Mouse (Mus musculus) limb, embryonic 13.5 days (tissue): ENCODE data around the gene Gad1. TPM values are rescaled to one million over a fixed set of nuclear protein-coding genes. Genes with fewer than 3 reads are reported as not detected.

ENCODE experiments used
- ATAC-seq: fragments of 200-750 bp; cut with Nextera tagmentation; 2 replicates; pipeline ENCODE4 v1.8.0; 2017; ENCODE audit warnings: low read depth, moderate number of reproducible peaks, moderate TSS enrichment; ENCODE audit not compliant: low FRiP score
- H3K27ac ChIP-seq: fragments of 300-500 bp; sonication (generic); 2 replicates; pipeline ENCODE4 v1.5.1; 2015; ENCODE audit warnings: inconsistent platforms, mild to moderate bottlenecking, moderate library complexity
- H3K27me3 ChIP-seq: fragments of 300-500 bp; sonication (generic); 2 replicates; pipeline ENCODE4 v1.6.1; 2015; ENCODE audit warnings: mild to moderate bottlenecking, inconsistent platforms
- H3K36me3 ChIP-seq: fragments of 300-500 bp; sonication (generic); 2 replicates; pipeline ENCODE4 v1.6.1; 2015; ENCODE audit warnings: inconsistent platforms, mild to moderate bottlenecking, moderate library complexity
- H3K4me1 ChIP-seq: fragments of 300-500 bp; sonication (generic); 2 replicates; pipeline ENCODE4 v1.6.1; 2015; ENCODE audit warnings: inconsistent platforms
- H3K4me2 ChIP-seq: fragments of 300-500 bp; sonication (generic); replicated peaks from 2 replicates; pipeline ENCODE4 v1.6.1; 2015; ENCODE audit warnings: inconsistent platforms, mild to moderate bottlenecking, moderate library complexity
- H3K4me3 ChIP-seq: fragments of 300-500 bp; sonication (generic); 2 replicates; pipeline ENCODE4 v1.5.1; 2015; ENCODE audit warnings: moderate library complexity, mild to moderate bottlenecking, inconsistent platforms
- H3K9ac ChIP-seq: fragments of 300-500 bp; sonication (generic); 2 replicates; pipeline ENCODE4 v1.6.1; 2015; ENCODE audit warnings: mild to moderate bottlenecking, inconsistent platforms
- H3K9me3 ChIP-seq: fragments of 300-500 bp; sonication (generic); 2 replicates; pipeline ENCODE4 v1.6.1; 2016; ENCODE audit warnings: inconsistent platforms
- WGBS: fragments of 180-500 bp; shearing (Covaris S2); methylation state at CpG from one replicate; pipeline ENCODE4 v1.1.7; 2015; 5-methylcytosine and 5-hydroxymethylcytosine counted together
- polyA plus RNA-seq: library from polyadenylated mRNA; unstranded; fragments of >200 nt; fragmentation: Nextera tagmentation; extraction: Ambion mirVana; gene quantifications from 2 replicates; pipeline ENCODE4 v1.2.1, GENCODE M21; 2015

The Gad1 gene
- polyA plus RNA-seq, 1 experiment from 2014 or later, result 0.45 TPM

GRCm38 (mm10) chr2:70614745-70615351, 62.0 kb downstream of the Gad1 start:
- Histone ChIP-seq H3K27me3 (peaks cover 3% of the 10 kb centered on the region; the same call in 1 of the 2 replicates), H3K4me1 (peaks cover 2% of the 10 kb centered on the region; the same call in 1 of the 2 replicates), H3K9ac (no peak overlapping the region), H3K4me3 (no peak overlapping the region), H3K36me3 (no peaks in the 10 kb centered on the region), H3K4me2 (no peak overlapping the region), H3K9me3 (0 out of 2 replicates have a peak, but pooled peaks cover 4% of the 10 kb centered on the region), H3K27ac (no peak overlapping the region)
- ATAC-seq, result no peak
- 87% methylated on average over 7 of the region's 7 CpGs for WGBS

DNA sequence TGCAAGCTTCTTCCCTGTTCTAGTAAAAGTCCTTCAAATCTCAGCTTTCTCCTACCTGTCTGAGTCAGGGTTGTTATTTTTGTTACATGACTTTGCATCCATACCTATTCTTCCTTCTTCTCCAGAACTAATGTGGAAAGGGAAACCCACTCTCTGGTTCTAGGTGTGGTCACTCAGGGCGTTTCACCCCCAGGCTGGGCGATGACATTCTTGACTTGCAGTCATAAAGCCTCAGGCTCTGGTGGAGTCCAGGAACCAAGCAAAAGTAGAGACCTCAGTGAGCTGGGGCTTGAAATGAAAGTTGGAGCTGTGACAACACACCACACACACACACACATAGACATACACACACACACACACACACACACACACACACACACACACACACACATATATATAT, 63.2 kb downstream of the Gad1 start:
- no peak for ATAC-seq
- H3K4me2 ChIP-seq, result no peak overlapping the region
- no peaks in the 10 kb centered on the region for H3K36me3 ChIP-seq
- H3K4me1 ChIP-seq, result peaks cover 8% of the 10 kb centered on the region; the same call in 1 of the 2 replicates
- 0 out of 2 replicates have a peak, but pooled peaks cover 4% of the 10 kb centered on the region for H3K9me3 ChIP-seq
- no peak overlapping the region for H3K9ac ChIP-seq
- peaks cover 3% of the 10 kb centered on the region; the same call in 1 of the 2 replicates for H3K27me3 ChIP-seq
- no peak overlapping the region for H3K27ac ChIP-seq
- no peak overlapping the region for H3K4me3 ChIP-seq
- 77% methylated on average over 2 of the region's 2 CpGs for WGBS

DNA sequence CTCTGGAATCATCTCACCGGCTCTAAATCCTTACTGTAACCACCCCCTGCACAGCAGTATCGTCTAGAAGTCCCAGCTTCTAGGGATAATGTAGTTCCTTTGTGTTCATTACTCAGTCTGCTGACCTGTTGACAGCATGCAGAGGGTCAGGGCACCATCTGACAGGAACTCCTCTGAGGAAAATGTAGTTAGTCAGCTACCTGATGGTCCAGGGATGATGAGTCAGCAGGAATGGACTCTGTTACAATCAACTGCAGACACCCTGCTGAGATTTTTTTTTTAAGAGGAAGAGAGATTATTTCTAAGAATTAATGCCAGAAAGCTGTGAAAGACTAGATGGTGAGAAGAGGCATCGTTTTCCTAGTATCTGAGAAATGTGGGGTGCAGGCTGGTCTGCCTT, 63.7 kb downstream of the Gad1 start:
- 72% methylated on average over 3 of the region's 3 CpGs for WGBS
- Histone ChIP-seq H3K9me3 (0 out of 2 replicates have a peak, but pooled peaks cover 4% of the 10 kb centered on the region), H3K4me3 (no peak overlapping the region), H3K4me1 (peaks cover 8% of the 10 kb centered on the region; the same call in 1 of the 2 replicates), H3K27ac (no peak overlapping the region), H3K36me3 (no peaks in the 10 kb centered on the region), H3K9ac (no peak overlapping the region), H3K4me2 (no peak overlapping the region), H3K27me3 (peaks cover 3% of the 10 kb centered on the region; the same call in 1 of the 2 replicates)
- ATAC-seq, result no peak

DNA sequence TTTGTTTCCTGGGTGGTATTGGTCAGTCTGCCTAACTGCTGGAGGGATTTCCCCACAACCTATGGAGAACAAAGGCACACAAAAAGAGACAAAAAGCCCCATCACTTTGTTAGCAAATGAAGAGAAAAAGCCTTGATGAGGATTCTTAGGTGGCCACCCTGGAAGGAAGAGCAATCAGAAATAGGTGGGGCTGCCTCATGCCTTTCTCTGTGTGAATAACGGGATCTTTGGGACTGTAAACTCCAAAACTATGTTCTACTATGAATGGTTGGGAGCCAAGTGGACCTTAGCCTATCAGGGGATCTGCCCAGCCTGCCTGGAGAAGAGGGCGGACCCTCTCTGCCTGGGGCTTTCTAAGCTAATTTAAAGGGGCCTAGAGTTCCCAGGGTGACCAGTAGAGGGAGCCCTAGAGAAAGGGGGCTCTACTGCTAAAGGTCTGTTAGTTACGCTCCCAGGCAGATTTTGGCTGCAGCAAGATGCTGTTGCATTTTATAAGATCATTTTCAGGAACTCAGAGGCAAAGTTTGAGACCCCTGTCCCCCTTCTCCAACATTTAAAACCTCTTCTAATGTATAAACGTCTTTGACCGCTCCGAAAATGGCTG, 66.5 kb downstream of the Gad1 start:
- no peak overlapping the region for H3K4me3 ChIP-seq
- no peak overlapping the region for H3K9ac ChIP-seq
- ATAC-seq, result no peak
- peak overlapping the region; percentile 52; the same call in 1 of the 2 replicates for H3K27ac ChIP-seq
- H3K9me3 ChIP-seq, result no peaks in the 10 kb centered on the region
- 85% methylated on average over 6 of the region's 6 CpGs for WGBS
- H3K27me3 ChIP-seq, result peaks cover 7% of the 10 kb centered on the region
- H3K4me1 ChIP-seq, result peaks cover 8% of the 10 kb centered on the region; the same call in 1 of the 2 replicates
- no peaks in the 10 kb centered on the region for H3K36me3 ChIP-seq
- no peak overlapping the region for H3K4me2 ChIP-seq

DNA sequence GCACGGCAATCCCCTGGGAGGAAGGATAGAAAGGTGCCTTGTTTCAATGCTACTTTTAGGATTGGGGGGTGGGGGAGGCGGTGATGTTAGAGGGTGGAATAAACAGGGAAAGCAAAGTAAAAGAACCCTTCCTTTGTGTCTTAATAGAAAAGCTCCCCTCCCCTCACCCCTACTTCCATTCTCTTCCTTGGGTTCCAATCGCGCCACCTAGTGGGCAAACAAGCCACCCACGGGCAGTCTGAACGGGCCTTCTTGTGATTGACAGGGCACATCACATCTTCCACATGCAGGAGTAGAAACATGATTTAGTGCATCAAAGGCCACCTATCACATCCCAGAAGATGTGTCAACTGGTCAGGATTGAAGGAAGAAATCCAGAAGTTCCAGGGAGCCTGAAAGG, 67.4 kb downstream of the Gad1 start:
- H3K27ac ChIP-seq, result no peak overlapping the region
- 32% methylated on average over 6 of the region's 6 CpGs for WGBS
- ATAC-seq, result no peak
- H3K9me3 ChIP-seq, result no peaks in the 10 kb centered on the region
- H3K4me3 ChIP-seq, result no peak overlapping the region
- H3K4me1 ChIP-seq, result peaks cover 8% of the 10 kb centered on the region; the same call in 1 of the 2 replicates
- no peak overlapping the region for H3K9ac ChIP-seq
- peaks cover 8% of the 10 kb centered on the region for H3K27me3 ChIP-seq
- H3K4me2 ChIP-seq, result no peak overlapping the region
- H3K36me3 ChIP-seq, result no peaks in the 10 kb centered on the region

DNA sequence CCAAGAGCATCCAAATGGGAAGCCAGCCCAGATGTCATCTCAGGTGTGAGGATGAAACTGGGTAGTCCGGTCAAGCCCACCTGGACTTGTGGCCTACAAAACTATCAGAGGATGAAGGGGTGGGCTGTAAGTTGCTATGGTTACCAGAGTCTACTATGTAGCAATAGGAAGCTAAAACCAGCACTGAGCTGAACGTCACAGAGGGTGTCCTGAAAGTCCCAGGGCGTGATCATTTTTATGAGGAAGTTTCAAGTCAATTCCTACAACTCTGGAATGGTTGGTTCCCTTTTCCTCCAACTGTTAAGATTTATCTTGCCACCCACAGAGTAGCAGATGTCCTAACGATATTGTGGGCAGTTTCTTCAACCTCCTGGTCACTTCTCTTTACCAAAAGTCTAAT, 69.4 kb downstream of the Gad1 start:
- no peak overlapping the region for H3K4me3 ChIP-seq
- H3K27ac ChIP-seq, result no peak overlapping the region
- no peaks in the 10 kb centered on the region for H3K36me3 ChIP-seq
- 0 out of 2 replicates have a peak, but pooled peaks cover 2% of the 10 kb centered on the region for H3K9me3 ChIP-seq
- peaks cover 8% of the 10 kb centered on the region; the same call in 1 of the 2 replicates for H3K4me1 ChIP-seq
- no peak overlapping the region for H3K4me2 ChIP-seq
- ATAC-seq, result no peak
- no peak overlapping the region for H3K9ac ChIP-seq
- H3K27me3 ChIP-seq, result peaks cover 8% of the 10 kb centered on the region
- 59% methylated on average over 4 of the region's 4 CpGs for WGBS

GRCm38 (mm10) chr2:70625761-70626160, 72.9 kb downstream of the Gad1 start:
- H3K4me1 ChIP-seq, result peaks cover 17% of the 10 kb centered on the region
- WGBS, result 80% methylated on average over 7 of the region's 7 CpGs

GRCm38 (mm10) chr2:70628397-70628796, 75.5 kb downstream of the Gad1 start:
- no peak for ATAC-seq
- Histone ChIP-seq H3K27ac (no peak overlapping the region), H3K36me3 (no peaks in the 10 kb centered on the region), H3K4me1 (peaks cover 17% of the 10 kb centered on the region), H3K27me3 (peaks cover 34% of the 10 kb centered on the region), H3K4me3 (no peak overlapping the region), H3K9me3 (0 out of 2 replicates have a peak, but pooled peaks cover 5% of the 10 kb centered on the region), H3K4me2 (no peak overlapping the region), H3K9ac (no peak overlapping the region)
- 71% methylated on average over 12 of the region's 12 CpGs for WGBS

More at GRCm38 (mm10) chr2:70625761-70626160, 72.9 kb downstream of the Gad1 start:
- ATAC-seq, result no peak
- Histone ChIP-seq H3K27me3 (peaks cover 16% of the 10 kb centered on the region), H3K4me2 (no peak overlapping the region), H3K36me3 (no peaks in the 10 kb centered on the region), H3K9me3 (0 out of 2 replicates have a peak, but pooled peaks cover 5% of the 10 kb centered on the region), H3K9ac (no peak overlapping the region), H3K4me3 (no peak overlapping the region), H3K27ac (no peak overlapping the region)

DNA sequence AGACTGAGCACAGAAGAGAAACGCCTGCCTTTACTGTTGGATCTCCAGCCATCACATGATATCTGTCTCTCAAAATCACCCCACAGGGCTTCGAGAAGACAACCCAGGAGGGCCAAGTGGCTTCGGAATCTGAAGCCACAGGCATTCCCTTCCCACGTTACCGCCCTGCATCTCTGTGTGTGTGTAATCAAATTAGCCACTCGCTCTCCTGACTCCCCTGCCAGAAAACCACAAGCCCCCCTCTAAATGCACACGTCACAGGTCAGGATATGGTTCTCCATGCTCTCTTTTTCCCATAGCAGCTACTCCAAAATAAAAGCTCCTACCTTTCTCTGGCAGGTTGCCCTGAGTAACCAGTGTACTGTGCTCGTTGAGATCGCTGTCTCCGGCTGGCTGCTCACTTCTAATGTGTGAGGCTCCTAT, 76.5 kb downstream of the Gad1 start:
- H3K4me3 ChIP-seq, result peak overlapping the region; percentile 32
- H3K4me1 ChIP-seq, result peaks cover 17% of the 10 kb centered on the region
- peak; percentile 90 for ATAC-seq
- H3K9ac ChIP-seq, result peak overlapping the region; percentile 19; the same call in 1 of the 2 replicates
- peaks cover 36% of the 10 kb centered on the region for H3K27me3 ChIP-seq
- 0 out of 2 replicates have a peak overlapping the region, but pooled peaks have one; percentile 33 for H3K27ac ChIP-seq
- H3K36me3 ChIP-seq, result no peaks in the 10 kb centered on the region
- 0 out of 2 replicates have a peak, but pooled peaks cover 5% of the 10 kb centered on the region for H3K9me3 ChIP-seq
- 3% methylated on average over 10 of the region's 10 CpGs for WGBS
- peak overlapping the region; percentile 61 for H3K4me2 ChIP-seq

GRCm38 (mm10) chr2:70629921-70630320, 77.0 kb downstream of the Gad1 start:
- H3K9me3 ChIP-seq, result 0 out of 2 replicates have a peak, but pooled peaks cover 5% of the 10 kb centered on the region
- WGBS, result 45% methylated on average over 3 of the region's 3 CpGs
- H3K27me3 ChIP-seq, result peaks cover 39% of the 10 kb centered on the region
- peak overlapping the region; percentile 32 for H3K4me3 ChIP-seq
- no peak overlapping the region for H3K27ac ChIP-seq
- peak overlapping the region; percentile 61 for H3K4me2 ChIP-seq
- peaks cover 17% of the 10 kb centered on the region for H3K4me1 ChIP-seq
- no peaks in the 10 kb centered on the region for H3K36me3 ChIP-seq
- no peak overlapping the region for H3K9ac ChIP-seq
- ATAC-seq, result peak; percentile 35

DNA sequence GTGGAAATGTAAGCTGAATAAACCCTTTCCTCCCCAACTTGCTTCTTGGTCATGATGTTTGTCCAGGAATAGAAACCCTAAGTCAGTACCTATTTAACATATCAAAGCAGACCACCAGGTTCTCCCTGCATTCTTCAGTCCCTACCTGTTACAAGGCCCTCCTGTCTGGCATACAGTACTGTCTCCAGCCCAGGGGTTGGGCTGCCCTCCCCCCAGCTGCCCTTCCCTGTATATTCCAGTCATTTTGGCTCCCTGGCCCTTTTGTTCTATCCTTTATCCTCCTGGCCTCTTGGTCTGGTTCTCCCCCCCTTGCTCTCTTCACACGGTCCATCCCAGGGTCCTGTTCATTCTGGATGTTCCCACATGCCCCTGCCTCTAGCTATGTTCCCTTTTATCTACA, 78.4 kb downstream of the Gad1 start:
- Histone ChIP-seq H3K4me2 (no peak overlapping the region), H3K9ac (no peak overlapping the region), H3K27ac (no peak overlapping the region), H3K4me1 (peaks cover 17% of the 10 kb centered on the region), H3K27me3 (peaks cover 42% of the 10 kb centered on the region), H3K9me3 (peaks cover 8% of the 10 kb centered on the region; the same call in 1 of the 2 replicates), H3K36me3 (no peaks in the 10 kb centered on the region), H3K4me3 (no peak overlapping the region)
- ATAC-seq, result no peak
- WGBS, result 85% methylated on average over 1 of the region's 1 CpGs

DNA sequence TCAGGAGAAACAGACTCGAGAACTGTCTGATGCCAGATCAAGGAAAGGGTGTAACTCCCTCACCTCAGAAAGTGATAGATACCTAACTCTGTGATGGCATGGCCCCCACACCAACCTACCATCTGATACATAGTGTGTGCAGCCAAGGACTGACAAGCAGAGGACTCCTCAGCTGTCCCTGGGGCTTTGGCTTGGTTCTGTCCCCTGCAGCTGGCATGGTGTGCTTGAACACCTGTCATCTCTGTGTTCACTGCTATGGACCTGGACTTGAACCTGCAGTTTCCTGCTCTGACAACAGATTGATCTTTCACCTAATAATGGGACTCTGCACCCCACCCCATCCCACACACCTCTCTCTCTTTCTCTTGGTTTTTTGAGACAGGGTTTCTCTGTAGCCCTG, 79.5 kb downstream of the Gad1 start:
- H3K4me1 ChIP-seq, result peaks cover 17% of the 10 kb centered on the region
- no peak overlapping the region for H3K27ac ChIP-seq
- WGBS, result 76% methylated on average over 1 of the region's 1 CpGs
- no peak overlapping the region for H3K4me2 ChIP-seq
- ATAC-seq, result no peak
- H3K36me3 ChIP-seq, result no peaks in the 10 kb centered on the region
- H3K9me3 ChIP-seq, result peaks cover 4% of the 10 kb centered on the region; the same call in 1 of the 2 replicates
- no peak overlapping the region for H3K4me3 ChIP-seq
- H3K9ac ChIP-seq, result no peak overlapping the region
- H3K27me3 ChIP-seq, result peaks cover 42% of the 10 kb centered on the region
